21 mouse cellular contexts compared by ENCODE assay signal in genomic region chr13:51153670-51154030, GRCm38 (mm10). TPM values are rescaled to one million over a fixed set of nuclear protein-coding genes. Genes with fewer than 3 reads are reported as not detected.
DNase-seq lines count a peak whose midpoint lies in the region; ATAC-seq lines count a peak whose summit lies in the region.
"Had no signal": no experiment of that assay in that cellular context is flagged by ENCODE, and none has a peak within 500 bp of the region (broad histone marks: within the 10 kb centered on the region; RNA-seq: fewer than 3 reads in every experiment).

No protein-coding gene starts in this region.

- no peak overlapping the region for H3K4me3 ChIP-seq in liver, embryonic 11.5 days (ENCODE audit: low read depth, low read length)
- H3K4me3 ChIP-seq: forebrain, embryonic 10.5 days; left cerebral cortex, adult 2 months; liver, embryonic 15.5 days; midbrain, embryonic 13.5 days; neural tube, embryonic 13.5 days had no signal

- ATAC-seq in liver, embryonic 11.5 days (replicated peaks; ENCODE audit: low FRiP score) = 0 out of 2 replicates have a peak, but pooled peaks have one; percentile 23
- ATAC-seq: inflammation-experienced regulatory T-cells, adult 6 months; midbrain, embryonic 13.5 days had no signal

- no peaks in the 10 kb centered on the region for H3K27me3 ChIP-seq in liver, embryonic 11.5 days (replicated peaks; ENCODE audit: control insufficient read depth, insufficient read depth, low read length)
- H3K27me3 ChIP-seq: liver, embryonic 15.5 days; midbrain, embryonic 13.5 days; neural tube, embryonic 13.5 days had no signal

- peaks cover 9% of the 10 kb centered on the region; the same call in 1 of the 2 replicates for H3K36me3 ChIP-seq in liver, embryonic 11.5 days (ENCODE audit: control insufficient read depth, insufficient read depth, low read length)

- H3K9me3 ChIP-seq in liver, embryonic 11.5 days (ENCODE audit: control insufficient read depth, low read length) = no peaks in the 10 kb centered on the region
- H3K9me3 ChIP-seq: forebrain, embryonic 10.5 days; liver, embryonic 15.5 days; midbrain, embryonic 13.5 days; neural tube, embryonic 13.5 days had no signal

- H3K27ac ChIP-seq in liver, embryonic 11.5 days (ENCODE audit: low read depth, low read length) = no peak overlapping the region; the same call in 1 of the 2 replicates
- H3K27ac ChIP-seq: forebrain, embryonic 10.5 days; left cerebral cortex, adult 2 months; liver, embryonic 15.5 days; midbrain, embryonic 13.5 days; neural tube, embryonic 13.5 days had no signal

- H3K4me1 ChIP-seq in liver, embryonic 11.5 days (replicated peaks; ENCODE audit: control insufficient read depth, insufficient read depth, low read length) = no peaks in the 10 kb centered on the region
- H3K4me1 ChIP-seq: forebrain, embryonic 10.5 days; liver, embryonic 15.5 days; midbrain, embryonic 13.5 days; neural tube, embryonic 13.5 days had no signal

- no peak overlapping the region for H3K9ac ChIP-seq in liver, embryonic 11.5 days (ENCODE audit: low read depth, low read length)
- H3K9ac ChIP-seq: liver, embryonic 15.5 days; midbrain, embryonic 13.5 days; neural tube, embryonic 13.5 days had no signal

- DNase-seq in adrenal gland, adult (ENCODE audit: inconsistent age in 2 of 2, low spot score in 1 of 2) = peak; percentile 38 to 69
- no peak for DNase-seq in adrenal gland, postnatal 25 days
- no peak for DNase-seq in liver, embryonic 11.5 days (ENCODE audit: low spot score)
- DNase-seq in liver = no peak
- peak; percentile 28 to 38 for DNase-seq in kidney, postnatal 36 days
- peak; percentile 30 for DNase-seq in yolk sac, embryonic 10.5 days (ENCODE audit: low spot score)
- no peak for DNase-seq in cerebellum, adult 9-11 months
- no peak for DNase-seq in heart, postnatal 4 days
- DNase-seq: adrenal gland, postnatal 10 days; cerebellum, adult 18-20 months; layer of hippocampus, adult 9-11 months; right cerebral cortex, postnatal 14 days; thymus, postnatal 25 days had no signal

- H3K4me2 ChIP-seq in liver, embryonic 11.5 days = no peak overlapping the region
- H3K4me2 ChIP-seq: liver, embryonic 15.5 days; midbrain, embryonic 13.5 days; neural tube, embryonic 13.5 days had no signal

- 85% methylated on average over 4 of the region's 4 CpGs for WGBS in liver, embryonic 11.5 days

RNA-seq across cellular contexts. Expression of gene Nxnl2, which starts 17.2 kb away (rescaled TPM):
- 0.30 TPM in 1 of 2 replicates, not detected in the other for total RNA-seq in adrenal gland, postnatal 25 days (2021)
- polyA plus RNA-seq in liver, embryonic 11.5 days (2014; fragmentation: Nextera tagmentation; extraction: Ambion mirVana) = 0.27 and 0.43 TPM in 2 replicates
- 1 to 10 TPM; 1.6 to 1.7 TPM for total RNA-seq in heart, postnatal 4 days (2021)
- total RNA-seq: gastrocnemius, adult 18-20 months; megakaryocyte progenitor cell, adult 5-6 weeks had no signal

RNA-seq across cellular contexts. Expression of gene Spin1, which starts 53.0 kb away (rescaled TPM):
- total RNA-seq in adrenal gland, postnatal 25 days (2021) = 59.2 and 72.5 TPM in 2 replicates
- polyA plus RNA-seq in liver, embryonic 11.5 days (2014; fragmentation: Nextera tagmentation; extraction: Ambion mirVana) = 39.5 TPM in 2 replicates
- 10 to 100 TPM; 75.0 to 75.7 TPM for total RNA-seq in heart, postnatal 4 days (2021)

Comparison
In these comparisons a context has a peak if more than half of its experiments do, and no peak if none do; other contexts are left out.
1. DNase-seq: peak in adrenal gland, adult (2 of 2), kidney, postnatal 36 days (2 of 2) and yolk sac, embryonic 10.5 days (single experiment); none in adrenal gland, postnatal 25 days (single experiment), liver, embryonic 11.5 days (single experiment), liver (single experiment), cerebellum, adult 9-11 months (single experiment) and heart, postnatal 4 days (single experiment).